Mouse (Mus musculus): ENCODE measurements around the gene Slc35f1. TPM values are rescaled to one million over a fixed set of nuclear protein-coding genes. Genes with fewer than 3 reads are reported as not detected.
A peak's percentile ranks its signal among the peaks of the same experiment; 100 is the strongest.
"Not testable (repeated sequence)": the region's sequence is repeated elsewhere in the genome, so short reads cannot be mapped to it uniquely, and the experiment has no call there.

Slc35f1 gene
- polyA plus RNA-seq, 1 experiment from 2014 or later, result 7.2 TPM

DNA sequence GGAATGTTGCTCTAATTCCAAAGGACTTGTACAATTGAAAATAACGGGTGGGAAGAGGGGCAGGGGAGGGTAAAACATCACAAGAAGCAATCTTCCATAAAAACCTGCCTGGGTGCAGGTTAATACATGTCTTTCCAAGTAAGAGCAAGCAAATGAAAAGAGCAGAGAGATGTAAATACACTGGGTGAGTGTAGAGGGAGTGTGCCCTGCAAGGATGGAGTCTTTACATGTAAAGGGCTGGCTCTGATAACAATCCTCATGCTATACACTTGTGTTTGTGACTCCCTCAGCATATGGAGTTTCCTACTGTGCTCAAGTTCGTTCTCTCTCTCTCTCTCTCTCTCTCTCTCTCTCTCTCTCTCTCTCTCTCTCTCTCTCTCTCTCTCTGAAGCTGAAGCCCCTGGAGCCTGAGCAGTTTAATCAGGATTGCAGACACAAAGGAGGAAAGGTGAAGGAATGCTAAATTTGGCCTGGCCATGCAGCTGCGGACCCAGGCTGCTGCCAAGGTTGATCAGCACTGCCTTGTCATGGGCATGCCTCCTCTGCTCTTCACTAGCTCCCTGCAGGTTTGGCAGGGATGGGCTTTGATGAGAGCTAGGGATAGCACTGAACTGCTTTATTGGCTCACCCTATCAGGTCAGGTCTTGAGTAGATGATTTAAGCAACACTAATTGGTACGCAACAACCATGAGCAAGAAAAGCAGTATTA lies 187.9 kb downstream of the Slc35f1 start:
- no peak overlapping the region for H3K4me3 ChIP-seq
- WGBS, result 48% methylated on average over 4 of the region's 4 CpGs
- peaks cover 46% of the 10 kb centered on the region for H3K4me1 ChIP-seq
- peaks cover 20% of the 10 kb centered on the region for H3K27me3 ChIP-seq (ENCODE audit: low read depth, poor library complexity, severe bottlenecking)
- H3K27ac ChIP-seq (replicated peaks), result peak overlapping the region; percentile 59; the same call in 1 of the 2 replicates
- H3K36me3 ChIP-seq, result no peaks in the 10 kb centered on the region
- DNase-seq (ENCODE audit: low spot score), result no peak
- H3K9me3 ChIP-seq (replicated peaks), result no peaks in the 10 kb centered on the region

DNA sequence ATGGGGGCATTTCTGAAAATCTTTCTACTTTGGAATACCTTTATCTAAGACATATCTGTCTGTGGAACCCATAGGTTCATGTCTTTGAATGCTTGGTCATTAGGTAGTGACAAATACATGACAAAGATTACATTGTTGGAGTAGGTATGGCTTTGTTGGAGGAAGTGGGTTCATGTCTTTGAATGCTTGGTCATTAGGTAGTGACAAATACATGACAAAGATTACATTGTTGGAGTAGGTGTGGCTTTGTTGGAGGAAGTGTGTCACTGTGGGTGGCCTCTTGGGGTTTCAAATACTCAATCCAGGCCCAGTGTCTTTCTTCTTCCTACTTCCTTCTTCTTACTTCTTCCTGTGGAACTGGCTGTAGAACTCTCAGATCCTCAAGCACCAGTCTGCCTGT lies 206.4 kb downstream of the Slc35f1 start:
- not testable (repeated sequence) for H3K9me3 ChIP-seq (replicated peaks); DNase-seq (ENCODE audit: low spot score); H3K27me3 ChIP-seq (ENCODE audit: low read depth, poor library complexity, severe bottlenecking); H3K4me1 ChIP-seq; H3K4me3 ChIP-seq; H3K36me3 ChIP-seq; H3K27ac ChIP-seq (replicated peaks)

DNA sequence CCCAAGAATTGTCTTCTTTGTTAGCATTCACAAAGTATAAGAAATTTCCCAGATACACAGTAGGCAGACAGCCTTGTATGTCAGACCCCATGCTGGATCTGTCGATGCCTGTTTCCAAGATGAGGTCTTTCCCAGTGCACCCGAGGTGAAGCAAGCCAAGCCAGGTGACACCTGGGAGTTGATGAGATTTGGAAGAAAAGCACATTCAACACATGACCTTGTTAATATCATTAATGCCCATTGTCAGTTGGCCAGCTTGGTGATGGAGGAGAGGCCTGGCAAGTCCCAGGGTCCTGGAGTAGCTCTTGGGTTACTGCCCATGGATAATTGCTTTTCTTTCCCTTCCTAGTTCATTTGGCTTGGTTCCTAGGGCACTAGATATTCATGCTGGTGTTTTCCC lies 214.6 kb downstream of the Slc35f1 start:
- H3K36me3 ChIP-seq, result no peaks in the 10 kb centered on the region
- no peak overlapping the region for H3K27ac ChIP-seq (replicated peaks)
- no peaks in the 10 kb centered on the region for H3K27me3 ChIP-seq (ENCODE audit: low read depth, poor library complexity, severe bottlenecking)
- no peaks in the 10 kb centered on the region for H3K4me1 ChIP-seq
- no peak overlapping the region for H3K4me3 ChIP-seq
- no peaks in the 10 kb centered on the region for H3K9me3 ChIP-seq (replicated peaks)
- no peak for DNase-seq (ENCODE audit: low spot score)
- WGBS, result 87% methylated on average over 2 of the region's 2 CpGs

DNA sequence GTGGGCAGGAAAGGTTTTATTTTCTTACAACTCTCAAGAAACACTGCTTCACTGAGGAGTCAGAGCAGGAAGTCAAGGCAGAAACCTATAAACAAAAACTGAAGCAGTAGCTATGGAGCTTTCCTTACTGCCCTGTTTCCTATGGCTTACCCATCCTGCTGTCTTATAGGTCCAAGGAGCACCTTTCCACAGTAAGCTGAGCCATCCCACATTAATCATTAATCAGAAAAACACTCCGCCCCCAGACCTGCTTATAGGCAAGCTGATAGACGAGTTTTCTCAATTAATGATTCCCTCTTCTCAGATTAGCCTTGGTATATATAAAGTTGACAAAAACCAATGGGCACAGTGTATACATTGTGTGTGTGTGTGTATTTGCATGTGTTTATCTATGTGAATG lies 221.4 kb downstream of the Slc35f1 start:
- Histone ChIP-seq H3K27ac (replicated peaks) (no peak overlapping the region), H3K27me3 (ENCODE audit: low read depth, poor library complexity, severe bottlenecking) (no peaks in the 10 kb centered on the region), H3K36me3 (no peaks in the 10 kb centered on the region), H3K9me3 (replicated peaks) (no peaks in the 10 kb centered on the region), H3K4me1 (no peaks in the 10 kb centered on the region), H3K4me3 (no peak overlapping the region)
- 85% methylated on average over 2 of the region's 2 CpGs for WGBS
- DNase-seq (ENCODE audit: low spot score), result no peak

DNA sequence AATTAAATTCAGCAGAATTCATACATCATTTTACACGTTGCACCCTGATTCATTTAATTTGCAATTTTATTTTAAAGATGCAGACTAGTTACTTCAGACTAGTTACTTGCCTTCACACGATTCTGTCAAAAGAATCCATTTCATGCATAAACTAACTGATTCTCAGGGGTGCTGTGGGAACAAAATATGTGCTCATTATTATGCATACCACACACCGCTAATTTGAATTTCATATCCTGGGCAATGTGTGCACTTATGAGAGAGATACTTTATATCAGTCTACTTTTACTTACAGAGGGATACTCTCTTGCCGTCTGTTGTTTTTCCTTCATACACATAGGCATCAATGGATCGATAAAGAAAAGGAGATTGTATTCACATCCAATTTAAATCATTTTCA lies 228.4 kb downstream of the Slc35f1 start:
- no peaks in the 10 kb centered on the region for H3K36me3 ChIP-seq

DNA sequence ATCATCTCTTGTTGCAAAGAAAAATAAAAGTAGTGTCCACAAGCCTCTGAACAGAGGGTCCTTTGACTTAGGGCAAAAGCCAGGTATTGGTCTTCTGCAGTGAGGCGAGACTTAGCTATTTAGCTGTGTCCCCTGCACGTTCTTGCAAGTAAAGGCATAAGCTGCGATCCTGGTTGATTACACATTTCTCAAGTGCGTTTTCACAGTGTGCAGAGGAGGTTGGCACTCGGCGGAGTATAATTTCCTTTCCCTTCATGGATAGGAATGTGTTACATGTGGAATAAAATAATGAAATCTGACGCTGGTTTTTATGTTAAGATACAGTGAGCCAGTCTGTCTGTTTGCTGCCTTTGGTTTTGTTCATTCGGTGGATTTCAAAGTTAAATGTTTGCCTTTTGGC lies 232.8 kb downstream of the Slc35f1 start:
- H3K9me3 ChIP-seq (replicated peaks), result no peaks in the 10 kb centered on the region
- DNase-seq (ENCODE audit: low spot score), result no peak
- no peaks in the 10 kb centered on the region for H3K36me3 ChIP-seq
- H3K4me1 ChIP-seq, result no peaks in the 10 kb centered on the region
- no peak overlapping the region for H3K27ac ChIP-seq (replicated peaks)
- no peaks in the 10 kb centered on the region for H3K27me3 ChIP-seq (ENCODE audit: low read depth, poor library complexity, severe bottlenecking)
- 89% methylated on average over 8 of the region's 8 CpGs for WGBS
- no peak overlapping the region for H3K4me3 ChIP-seq

More for the DNA sequence above, 228.4 kb downstream of the Slc35f1 start:
- no peaks in the 10 kb centered on the region for H3K4me1 ChIP-seq
- H3K4me3 ChIP-seq, result no peak overlapping the region
- DNase-seq (ENCODE audit: low spot score), result no peak
- no peak overlapping the region for H3K27ac ChIP-seq (replicated peaks)
- H3K27me3 ChIP-seq (ENCODE audit: low read depth, poor library complexity, severe bottlenecking), result no peaks in the 10 kb centered on the region
- 93% methylated on average over 5 of the region's 5 CpGs for WGBS
- no peaks in the 10 kb centered on the region for H3K9me3 ChIP-seq (replicated peaks)

DNA sequence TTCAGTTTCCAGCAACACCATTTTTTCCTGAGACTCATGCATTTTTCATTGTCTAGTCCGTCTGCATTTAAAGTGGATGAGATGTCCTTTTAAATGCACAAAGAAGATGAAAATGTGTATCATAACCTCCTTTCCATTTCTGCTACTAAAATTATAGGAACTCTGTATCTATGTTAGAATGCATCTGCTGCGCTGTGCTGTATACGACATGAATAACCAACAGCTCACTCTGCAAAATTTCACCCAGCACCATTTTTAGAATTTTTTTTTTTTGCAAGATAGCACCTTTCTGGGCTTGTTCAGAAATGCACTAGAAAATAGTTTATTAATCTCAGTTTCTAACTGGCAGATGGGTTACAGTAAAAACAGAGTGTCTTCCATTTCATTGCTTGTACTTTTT lies 236.0 kb downstream of the Slc35f1 start:
- Histone ChIP-seq H3K9me3 (replicated peaks) (no peaks in the 10 kb centered on the region), H3K27me3 (ENCODE audit: low read depth, poor library complexity, severe bottlenecking) (no peaks in the 10 kb centered on the region), H3K36me3 (no peaks in the 10 kb centered on the region), H3K4me1 (no peaks in the 10 kb centered on the region), H3K27ac (replicated peaks) (no peak overlapping the region), H3K4me3 (no peak overlapping the region)
- 92% methylated on average over 3 of the region's 3 CpGs for WGBS
- DNase-seq (ENCODE audit: low spot score), result no peak

DNA sequence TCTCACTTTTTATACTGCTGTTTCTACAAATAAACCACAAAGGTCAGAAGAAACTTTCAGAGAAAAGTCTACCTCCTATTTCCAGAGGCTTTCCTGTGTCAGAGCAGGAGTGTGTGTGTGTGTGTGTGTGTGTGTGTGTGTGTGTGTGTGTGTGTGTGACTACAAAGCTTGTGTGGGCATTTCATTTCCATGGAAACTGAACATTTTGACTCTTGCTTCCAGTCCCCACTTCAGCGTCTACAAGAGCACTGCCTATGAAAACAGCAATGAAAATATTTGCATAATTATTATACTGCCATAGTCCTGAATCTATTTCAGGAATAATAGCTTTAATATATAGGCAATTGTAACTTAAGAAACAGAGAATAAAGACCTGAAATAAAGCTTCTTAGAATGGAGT lies 241.8 kb downstream of the Slc35f1 start:
- Histone ChIP-seq H3K27me3 (ENCODE audit: low read depth, poor library complexity, severe bottlenecking) (no peaks in the 10 kb centered on the region), H3K4me1 (no peaks in the 10 kb centered on the region), H3K36me3 (no peaks in the 10 kb centered on the region), H3K4me3 (no peak overlapping the region), H3K27ac (replicated peaks) (no peak overlapping the region), H3K9me3 (replicated peaks) (no peaks in the 10 kb centered on the region)
- WGBS, result 74% methylated on average over 1 of the region's 1 CpGs
- no peak for DNase-seq (ENCODE audit: low spot score)

DNA sequence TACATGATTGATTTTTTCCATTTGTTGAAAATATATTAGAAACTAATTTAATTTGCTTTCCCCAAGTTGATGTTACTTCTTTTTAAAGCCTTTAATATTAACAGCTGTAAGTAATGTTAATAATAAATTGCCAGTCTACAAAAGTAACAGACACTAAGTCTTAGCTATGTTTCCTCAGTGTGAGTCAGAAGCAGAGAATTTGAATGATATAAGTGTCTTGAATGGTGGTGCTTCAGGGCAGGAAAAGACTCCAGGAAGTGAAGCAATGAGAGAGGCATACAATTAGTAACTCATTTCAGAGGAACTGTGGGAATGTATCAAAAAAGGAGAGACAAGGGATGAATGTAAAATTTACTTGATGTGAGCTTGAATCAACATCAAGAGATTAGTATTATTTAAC lies 244.3 kb downstream of the Slc35f1 start:
- Histone ChIP-seq H3K9me3 (replicated peaks) (no peaks in the 10 kb centered on the region), H3K27ac (replicated peaks) (no peak overlapping the region), H3K4me3 (no peak overlapping the region), H3K27me3 (ENCODE audit: low read depth, poor library complexity, severe bottlenecking) (no peaks in the 10 kb centered on the region), H3K4me1 (no peaks in the 10 kb centered on the region), H3K36me3 (no peaks in the 10 kb centered on the region)
- DNase-seq (ENCODE audit: low spot score), result no peak

DNA sequence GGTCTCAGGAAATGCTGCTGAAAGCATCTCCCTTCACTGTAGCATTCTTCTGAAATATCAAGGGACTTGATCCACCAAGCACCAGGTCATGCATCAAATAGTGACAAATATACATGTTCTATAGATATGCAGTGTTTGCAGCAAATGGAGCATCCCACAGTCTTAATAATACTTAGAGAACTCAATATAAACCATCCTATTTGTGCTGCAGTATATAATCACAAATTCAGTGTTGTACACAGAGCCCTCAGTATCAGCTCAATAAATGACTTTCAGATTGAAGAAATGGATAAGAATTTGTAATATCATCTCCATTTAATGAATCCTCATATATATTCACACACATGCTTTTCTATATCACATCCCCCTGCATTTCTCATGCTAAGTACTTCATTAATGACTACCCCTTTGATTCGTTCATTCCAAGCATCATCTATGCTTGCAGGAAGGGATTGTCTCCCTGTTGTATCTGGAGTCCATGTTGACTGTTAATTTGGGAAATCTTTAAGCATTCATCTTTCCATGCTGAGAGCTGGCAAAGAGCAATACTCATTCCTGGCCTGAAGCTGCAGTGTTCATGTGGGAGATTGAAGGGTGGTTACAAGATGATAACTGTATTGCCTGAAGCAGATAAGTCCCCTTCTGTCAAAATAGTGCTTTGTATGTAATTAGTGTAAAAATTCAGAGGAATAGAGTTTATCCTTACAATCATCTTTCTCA lies 249.9 kb downstream of the Slc35f1 start:
- Histone ChIP-seq H3K4me3 (no peak overlapping the region), H3K4me1 (no peaks in the 10 kb centered on the region), H3K27ac (replicated peaks) (no peak overlapping the region), H3K27me3 (ENCODE audit: low read depth, poor library complexity, severe bottlenecking) (no peaks in the 10 kb centered on the region), H3K9me3 (replicated peaks) (no peaks in the 10 kb centered on the region), H3K36me3 (no peaks in the 10 kb centered on the region)
- WGBS, result 82% methylated on average over 1 of the region's 1 CpGs
- no peak for DNase-seq (ENCODE audit: low spot score)

DNA sequence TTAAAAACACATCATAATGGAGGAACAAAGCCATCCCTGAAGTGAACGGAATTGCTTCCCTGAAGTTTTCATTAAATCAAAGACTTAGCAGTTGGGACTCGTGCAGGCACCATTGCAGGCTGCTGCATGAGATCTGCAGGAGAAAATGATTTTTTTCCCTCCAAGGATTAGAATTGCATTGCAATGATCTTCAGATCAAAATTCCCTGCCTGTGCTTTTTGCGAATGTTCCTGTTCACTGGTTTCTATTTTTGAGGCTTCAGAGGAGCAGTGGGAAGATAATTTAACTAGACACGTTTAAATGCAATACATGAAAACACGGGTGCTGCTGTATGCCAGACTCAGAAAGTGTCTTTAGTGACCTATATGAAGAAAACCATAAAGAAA lies 250.5 kb downstream of the Slc35f1 start:
- H3K27me3 ChIP-seq (ENCODE audit: low read depth, poor library complexity, severe bottlenecking), result no peaks in the 10 kb centered on the region
- 86% methylated on average over 5 of the region's 5 CpGs for WGBS
- H3K4me1 ChIP-seq, result no peaks in the 10 kb centered on the region
- no peaks in the 10 kb centered on the region for H3K36me3 ChIP-seq
- no peaks in the 10 kb centered on the region for H3K9me3 ChIP-seq (replicated peaks)
- no peak overlapping the region for H3K4me3 ChIP-seq
- no peak overlapping the region for H3K27ac ChIP-seq (replicated peaks)
- DNase-seq (ENCODE audit: low spot score), result no peak

DNA sequence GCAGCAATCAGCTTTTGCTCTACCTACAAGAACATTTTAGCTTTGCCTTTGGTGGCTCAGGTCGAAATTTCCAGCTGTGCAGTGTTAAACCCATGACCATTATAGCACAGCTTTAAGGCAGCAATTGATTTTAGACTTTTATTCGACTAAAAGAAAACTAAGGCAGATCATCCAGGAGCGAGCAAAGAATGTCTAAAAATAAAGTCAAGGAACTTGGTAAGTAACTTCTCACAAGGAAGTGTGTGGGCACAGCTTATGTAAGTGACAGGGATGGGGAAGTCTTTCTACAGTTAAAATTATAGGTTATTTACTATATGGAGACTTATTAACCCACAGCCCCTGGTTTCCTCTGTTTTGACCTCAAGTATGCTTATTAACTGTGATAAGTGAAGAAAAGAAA lies 262.2 kb downstream of the Slc35f1 start:
- 76% methylated on average over 3 of the region's 3 CpGs for WGBS
- no peaks in the 10 kb centered on the region for H3K4me1 ChIP-seq

DNA sequence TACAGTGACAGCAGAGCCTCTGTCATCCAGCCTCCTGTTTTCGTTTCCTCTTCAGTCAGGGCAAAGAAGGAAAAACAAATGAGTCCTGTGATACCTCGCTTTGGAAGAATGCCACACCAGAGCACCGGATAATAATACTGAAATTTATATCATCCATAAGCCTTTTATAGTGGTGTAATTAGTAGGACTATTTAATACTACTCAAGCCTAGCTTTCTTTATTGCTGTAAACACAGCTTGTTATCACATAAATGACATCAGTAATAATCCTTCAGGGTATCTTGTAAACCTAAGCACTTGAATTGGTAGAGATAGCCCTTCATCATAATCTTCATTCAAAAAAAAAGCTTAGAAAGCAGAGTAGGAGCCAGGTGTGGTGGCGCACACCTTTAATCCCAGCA lies 266.4 kb downstream of the Slc35f1 start:
- Histone ChIP-seq H3K9me3 (replicated peaks) (no peaks in the 10 kb centered on the region), H3K4me1 (no peaks in the 10 kb centered on the region), H3K27me3 (ENCODE audit: low read depth, poor library complexity, severe bottlenecking) (no peaks in the 10 kb centered on the region), H3K36me3 (no peaks in the 10 kb centered on the region), H3K4me3 (no peak overlapping the region), H3K27ac (replicated peaks) (no peak overlapping the region)
- WGBS, result 83% methylated on average over 4 of the region's 4 CpGs
- DNase-seq (ENCODE audit: low spot score), result no peak

More for the DNA sequence above, 262.2 kb downstream of the Slc35f1 start:
- H3K27me3 ChIP-seq (ENCODE audit: low read depth, poor library complexity, severe bottlenecking), result no peaks in the 10 kb centered on the region
- no peak for DNase-seq (ENCODE audit: low spot score)
- no peak overlapping the region for H3K27ac ChIP-seq (replicated peaks)
- H3K4me3 ChIP-seq, result no peak overlapping the region
- no peaks in the 10 kb centered on the region for H3K36me3 ChIP-seq
- H3K9me3 ChIP-seq (replicated peaks), result no peaks in the 10 kb centered on the region
